Comparison of ENCODE assay signal across 12 mouse cellular contexts in genomic region chr12:117027351-117027750, GRCm38 (mm10).
"Had no signal": no experiment of that assay in that cellular context is flagged by ENCODE, and none has a peak within 500 bp of the region (broad histone marks: within the 10 kb centered on the region; RNA-seq: fewer than 3 reads in every experiment).

No protein-coding gene starts in this region.

- H3K4me2 ChIP-seq: kidney, embryonic 15.5 days; limb, embryonic 12.5 days had no signal

- H3K27me3 ChIP-seq: kidney, embryonic 15.5 days; limb, embryonic 12.5 days had no signal

- H3K9ac ChIP-seq: kidney, embryonic 15.5 days; limb, embryonic 12.5 days; liver, embryonic 14.5 days had no signal

- H3K4me3 ChIP-seq: kidney, embryonic 15.5 days; limb, embryonic 12.5 days had no signal

- H3K27ac ChIP-seq: kidney, embryonic 15.5 days; limb, embryonic 12.5 days; liver, embryonic 14.5 days; stomach, postnatal 0 days had no signal

- H3K9me3 ChIP-seq: kidney, embryonic 15.5 days; limb, embryonic 12.5 days had no signal

- H3K36me3 ChIP-seq: kidney, embryonic 15.5 days; limb, embryonic 12.5 days had no signal

- H3K4me1 ChIP-seq: kidney, embryonic 15.5 days had no signal

- DNase-seq: kidney, adult 2 months; kidney, postnatal 36 days; layer of hippocampus, adult 9-11 months; layer of hippocampus, postnatal 36 days; lung, adult 18-20 months; lung, postnatal 36 days; thymus, postnatal 4 days had no signal

- ATAC-seq: midbrain, embryonic 16.5 days had no signal
